8 mouse cellular contexts compared by ENCODE assay signal in the genomic region with DNA sequence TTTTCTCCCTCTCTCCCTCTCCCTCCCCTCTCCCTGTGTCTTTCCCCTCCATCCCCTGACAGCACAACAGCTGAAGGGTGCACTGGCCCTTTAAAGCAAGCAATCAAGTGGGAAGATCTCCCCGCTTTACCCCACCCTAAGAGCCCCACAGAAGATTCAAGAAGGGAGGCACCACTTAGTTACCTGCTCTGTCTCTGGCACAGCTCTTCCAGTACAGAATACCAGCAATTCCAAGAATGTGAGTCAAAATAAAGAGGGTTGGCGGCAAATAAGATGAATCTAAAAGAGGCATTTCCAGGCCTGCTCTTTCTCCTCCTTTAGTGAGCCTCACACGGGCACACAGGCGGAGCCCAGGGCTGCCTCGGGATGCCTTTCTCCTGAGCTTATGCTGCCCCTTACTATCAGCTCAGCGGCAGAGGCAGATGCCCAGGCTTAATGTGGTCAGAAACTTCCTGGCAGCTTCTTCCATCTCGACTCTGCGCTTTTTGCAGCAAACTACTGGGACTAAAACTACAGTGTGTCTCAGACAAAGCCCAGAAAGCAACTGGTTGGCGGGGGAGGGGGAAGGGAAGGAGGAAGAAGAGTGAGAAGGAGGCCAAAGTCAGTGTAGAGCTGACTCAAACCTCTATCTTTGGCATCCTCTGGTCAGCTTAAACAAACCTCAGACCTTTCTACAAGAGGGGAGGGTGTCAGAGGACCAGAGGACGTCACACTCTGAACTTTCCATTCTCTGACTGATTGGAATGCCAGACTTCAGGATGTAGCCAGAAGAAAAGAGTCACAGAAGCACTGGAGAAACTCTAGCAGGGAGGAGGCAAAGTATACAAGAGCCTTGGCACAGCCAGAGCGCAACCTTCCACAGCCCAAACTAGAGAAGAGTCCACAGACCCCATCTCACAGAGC.
A peak's percentile ranks its signal among the peaks of the same experiment; 100 is the strongest.
DNase-seq lines count a peak whose midpoint lies in the region; ATAC-seq lines count a peak whose summit lies in the region.

No protein-coding gene starts in this region.

- H3K9ac ChIP-seq in forebrain, embryonic 12.5 days, result peak overlapping the region; percentile 50
- H3K9ac ChIP-seq in limb, embryonic 12.5 days (replicated peaks), result peak overlapping the region; percentile 45
- H3K9ac ChIP-seq in midbrain, embryonic 12.5 days (replicated peaks), result peak overlapping the region; percentile 24

- no peaks in the 10 kb centered on the region for H3K9me3 ChIP-seq in forebrain, embryonic 12.5 days
- H3K9me3 ChIP-seq in limb, embryonic 12.5 days, result no peaks in the 10 kb centered on the region
- H3K9me3 ChIP-seq in midbrain, embryonic 12.5 days, result no peaks in the 10 kb centered on the region

- H3K4me2 ChIP-seq in forebrain, embryonic 12.5 days, result peak overlapping the region; percentile 48
- H3K4me2 ChIP-seq in limb, embryonic 12.5 days, result peak overlapping the region; percentile 44
- peak overlapping the region; percentile 33 for H3K4me2 ChIP-seq in midbrain, embryonic 12.5 days (replicated peaks)

- peaks cover 38% of the 10 kb centered on the region for H3K4me1 ChIP-seq in forebrain, embryonic 12.5 days
- peaks cover 23% of the 10 kb centered on the region for H3K4me1 ChIP-seq in limb, embryonic 12.5 days (replicated peaks)
- peaks cover 33% of the 10 kb centered on the region for H3K4me1 ChIP-seq in midbrain, embryonic 12.5 days

- peak overlapping the region; percentile 86 for H3K27ac ChIP-seq in forebrain, embryonic 12.5 days
- peak overlapping the region; percentile 89 for H3K27ac ChIP-seq in limb, embryonic 12.5 days
- peak overlapping the region; percentile 75 for H3K27ac ChIP-seq in midbrain, embryonic 12.5 days (replicated peaks)

- peak; percentile 80 for ATAC-seq in forebrain, embryonic 12.5 days (ENCODE audit: low FRiP score)
- ATAC-seq in limb, embryonic 12.5 days (ENCODE audit: insufficient number of reproducible peaks, insufficient read depth, low FRiP score, low TSS enrichment, low read depth), result peak; percentile 60; the same call in 1 of the 2 replicates
- ATAC-seq in midbrain, embryonic 12.5 days (ENCODE audit: low FRiP score, low read depth), result 0 out of 2 replicates have a peak, but pooled peaks have one; percentile 61

- peak overlapping the region; percentile 26 for H3K4me3 ChIP-seq in forebrain, embryonic 12.5 days (replicated peaks)
- H3K4me3 ChIP-seq in limb, embryonic 12.5 days (replicated peaks), result peak overlapping the region; percentile 26
- peak overlapping the region; percentile 17; the same call in 1 of the 2 replicates for H3K4me3 ChIP-seq in midbrain, embryonic 12.5 days

- H3K36me3 ChIP-seq in forebrain, embryonic 12.5 days (replicated peaks), result no peaks in the 10 kb centered on the region
- H3K36me3 ChIP-seq in limb, embryonic 12.5 days, result no peaks in the 10 kb centered on the region
- H3K36me3 ChIP-seq in midbrain, embryonic 12.5 days, result no peaks in the 10 kb centered on the region

- DNase-seq in 416B (ENCODE audit: low read depth) (peak; percentile 86), MN1 (ENCODE audit: low spot score) (peak; percentile 48)
- DNase-seq in heart, postnatal 4 days, result peak; percentile 64
- peak; percentile 51 to 63 for DNase-seq in thymus, adult 18-20 months
- DNase-seq in right cerebral cortex, postnatal 25 days, result no peak

- WGBS in forebrain, embryonic 12.5 days, result 3% methylated on average over 11 of the region's 11 CpGs
- 14% methylated on average over 11 of the region's 11 CpGs for whole genome bisulfite sequencing in limb, embryonic 12.5 days
- 8% methylated on average over 11 of the region's 11 CpGs for WGBS in midbrain, embryonic 12.5 days

- no peaks in the 10 kb centered on the region for H3K27me3 ChIP-seq in forebrain, embryonic 12.5 days
- H3K27me3 ChIP-seq in limb, embryonic 12.5 days, result no peaks in the 10 kb centered on the region
- no peaks in the 10 kb centered on the region for H3K27me3 ChIP-seq in midbrain, embryonic 12.5 days
